Mouse (Mus musculus) lung, postnatal 14 days (tissue): ENCODE measurements at regions not wholly inside any gene's neighbourhood (a gene's known extent, or its start where the extent isn't known, plus 50 kb on each side); places are given as distances from the start of the nearest gene placed in this dataset.

Experiments used
- DNase-seq: peaks from one replicate; pipeline ENCODE4 v3.0.0; 2021

DNA sequence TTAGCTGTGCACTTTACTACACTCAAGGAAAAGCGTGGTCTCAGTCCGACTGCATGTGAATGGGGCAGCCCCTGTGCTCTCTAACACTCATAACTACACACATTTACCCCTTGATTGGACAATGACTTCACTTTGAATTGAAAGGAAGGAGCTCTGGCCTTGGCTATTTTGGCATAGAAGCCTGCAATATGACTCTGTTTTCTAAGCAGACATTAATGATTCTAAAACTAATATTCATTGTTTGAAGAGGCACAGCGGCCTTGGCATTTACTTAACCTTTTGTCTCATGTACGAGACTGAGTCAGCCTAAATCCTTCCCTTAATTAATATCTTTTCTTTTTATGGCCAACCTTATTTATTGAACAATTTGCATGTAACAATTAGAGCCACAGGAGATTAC is 879.9 kb downstream of the 5730522E02Rik start:
- DNase-seq, result no peak

DNA sequence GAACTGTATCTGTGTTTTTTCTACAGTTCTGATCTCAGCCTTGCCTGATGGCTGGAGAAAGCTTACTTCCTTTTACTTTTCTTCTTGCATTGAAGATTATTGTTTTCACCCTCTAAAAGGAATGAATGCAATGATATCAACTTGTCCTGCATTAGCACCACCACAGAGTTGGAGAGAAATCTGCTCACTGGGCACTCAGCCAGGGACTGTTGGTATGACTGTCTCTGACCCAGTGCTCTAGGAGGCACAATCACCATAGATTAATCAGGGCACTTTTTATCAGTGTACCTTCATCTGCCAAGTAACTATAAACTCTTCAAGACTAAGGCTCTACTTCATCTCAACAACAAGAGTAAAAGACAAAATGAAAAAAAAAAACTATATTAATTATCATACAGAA is 888.1 kb downstream of the 5730522E02Rik start:
- no peak for DNase-seq

DNA sequence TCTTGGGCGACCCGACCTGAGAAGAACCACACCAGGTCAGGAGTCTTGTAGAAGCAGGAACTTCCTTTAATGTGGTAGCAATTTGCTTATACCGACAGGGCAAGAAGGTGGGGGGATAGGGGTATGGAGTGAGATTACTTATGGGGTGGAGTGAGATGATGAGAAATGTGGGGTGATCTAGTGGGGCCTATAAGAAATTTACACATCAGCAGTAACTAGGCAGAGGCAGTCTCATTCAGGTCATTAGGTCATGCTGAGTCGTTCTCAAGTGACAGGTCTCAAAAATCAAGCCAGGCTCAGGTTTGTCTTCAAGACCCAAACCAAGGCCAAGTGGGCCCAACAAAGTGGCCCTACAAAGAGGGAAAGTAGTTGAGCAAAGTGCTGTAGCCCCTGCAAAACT is 889.1 kb downstream of the 5730522E02Rik start:
- no peak for DNase-seq

DNA sequence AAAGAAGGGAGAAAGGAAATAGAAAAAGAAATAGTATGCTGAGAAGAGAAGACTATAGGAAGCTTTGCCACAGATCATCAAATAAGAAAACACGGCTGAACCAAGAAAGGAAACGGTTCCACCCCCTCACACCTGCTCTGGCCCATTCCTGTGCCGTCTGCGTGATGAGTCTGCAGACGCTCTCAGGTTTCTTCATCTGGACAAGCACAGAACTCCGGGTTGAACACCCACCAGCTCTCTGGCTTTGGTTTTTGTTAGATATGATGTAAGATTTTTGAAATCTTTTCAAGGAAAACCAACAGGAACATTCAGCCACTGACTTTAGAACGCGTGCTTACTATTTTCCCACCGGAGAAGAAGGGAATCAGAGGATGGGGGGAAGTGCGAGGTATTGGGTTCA is 895.9 kb downstream of the 5730522E02Rik start:
- no peak for DNase-seq

DNA sequence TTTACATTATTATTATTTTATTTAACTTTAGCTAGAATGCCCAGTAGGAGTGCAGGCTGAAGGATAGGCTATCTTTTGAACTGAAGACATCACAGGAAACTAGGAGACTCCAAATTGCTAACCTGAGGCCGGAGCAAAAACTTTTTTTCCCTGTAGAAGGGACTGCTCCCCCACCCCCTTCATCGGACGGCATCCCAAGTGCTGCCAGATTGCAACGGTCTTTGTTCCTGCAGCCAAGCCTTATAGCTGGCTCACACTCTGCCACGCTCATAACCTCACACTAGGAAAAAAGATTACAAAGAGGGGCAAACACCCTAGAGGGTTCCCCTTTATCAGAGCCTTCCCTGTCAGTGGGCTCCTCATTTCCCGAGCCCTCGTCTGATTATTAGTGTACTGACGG is 896.7 kb downstream of the 5730522E02Rik start:
- DNase-seq, result no peak

DNA sequence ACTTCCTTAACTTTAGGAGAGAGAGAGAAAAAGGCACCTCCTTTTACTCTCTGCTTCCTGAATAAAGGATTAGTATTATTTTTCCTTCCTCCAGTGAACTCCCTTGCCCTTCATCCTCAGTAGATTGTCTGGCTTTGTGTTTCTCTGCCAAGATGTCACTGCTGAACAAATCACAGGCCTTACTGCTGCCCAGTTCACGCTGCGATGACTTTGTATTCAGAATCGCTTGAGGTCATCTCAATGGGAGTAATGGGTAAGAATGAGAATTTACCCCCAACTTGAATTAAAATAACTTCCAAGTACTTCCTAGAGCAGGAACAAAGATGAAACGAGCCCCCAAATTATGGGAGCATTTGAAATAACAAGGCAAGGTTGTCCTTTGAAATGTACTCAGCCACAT is 897.3 kb downstream of the 5730522E02Rik start:
- no peak for DNase-seq

DNA sequence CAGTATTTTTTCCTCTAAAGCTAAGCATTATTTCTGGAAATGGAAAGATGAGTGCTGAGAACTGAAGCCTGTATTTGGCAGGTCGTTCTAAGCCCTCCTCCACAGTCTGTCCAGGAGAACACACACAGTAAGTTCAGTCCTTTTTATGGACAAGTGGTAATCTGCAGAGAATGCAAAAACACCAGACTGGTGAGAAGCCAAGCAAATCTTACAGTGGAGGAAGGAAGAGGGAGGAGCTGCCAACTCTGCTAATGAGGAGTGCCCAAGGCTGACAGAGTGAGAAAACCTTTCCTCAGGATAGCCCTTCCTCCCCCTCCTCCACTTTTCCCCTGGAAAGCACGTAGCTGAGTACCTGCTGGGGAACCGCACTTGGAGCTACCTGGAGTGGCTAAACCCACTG is 899.8 kb downstream of the 5730522E02Rik start:
- DNase-seq, result no peak

DNA sequence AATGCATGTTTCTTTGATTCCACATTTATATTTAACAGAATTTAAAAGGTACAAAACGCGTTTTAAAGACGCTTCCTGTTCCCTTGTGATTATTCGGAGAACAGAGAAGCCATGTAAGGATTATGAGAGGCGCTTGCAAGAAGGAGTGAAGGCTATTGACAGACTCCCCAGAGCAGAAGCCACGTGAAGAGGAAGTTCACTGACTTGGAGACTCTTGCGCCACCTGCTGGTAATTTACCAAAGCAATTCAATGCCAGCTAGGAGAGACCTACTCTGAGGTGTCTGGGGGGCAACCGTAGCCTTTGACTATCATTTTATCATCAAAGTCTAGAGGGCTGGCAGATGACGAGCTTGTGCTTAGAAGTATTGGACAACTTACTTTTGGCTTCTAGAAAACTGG is 909.4 kb downstream of the 5730522E02Rik start:
- peak; percentile 78 for DNase-seq

DNA sequence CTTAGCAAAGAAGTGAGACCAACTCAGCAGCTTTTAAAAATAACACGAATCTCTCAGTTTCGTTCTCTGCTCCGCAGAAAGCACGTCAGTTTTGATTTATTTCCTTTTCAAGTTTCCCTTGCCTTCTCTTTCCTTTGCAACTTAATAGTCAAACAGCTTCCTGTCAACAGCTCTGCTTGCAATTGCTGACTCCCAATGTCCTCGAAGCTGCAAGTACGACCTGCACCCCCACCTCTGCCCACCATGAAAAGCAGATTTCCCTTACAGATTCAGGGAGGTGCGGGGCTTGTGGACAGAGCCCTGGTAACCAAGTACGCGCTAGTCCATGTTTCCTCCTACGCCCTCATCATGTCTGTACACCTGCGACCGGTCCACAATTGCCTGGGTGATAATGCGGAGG is 922.2 kb downstream of the 5730522E02Rik start:
- DNase-seq, result no peak

DNA sequence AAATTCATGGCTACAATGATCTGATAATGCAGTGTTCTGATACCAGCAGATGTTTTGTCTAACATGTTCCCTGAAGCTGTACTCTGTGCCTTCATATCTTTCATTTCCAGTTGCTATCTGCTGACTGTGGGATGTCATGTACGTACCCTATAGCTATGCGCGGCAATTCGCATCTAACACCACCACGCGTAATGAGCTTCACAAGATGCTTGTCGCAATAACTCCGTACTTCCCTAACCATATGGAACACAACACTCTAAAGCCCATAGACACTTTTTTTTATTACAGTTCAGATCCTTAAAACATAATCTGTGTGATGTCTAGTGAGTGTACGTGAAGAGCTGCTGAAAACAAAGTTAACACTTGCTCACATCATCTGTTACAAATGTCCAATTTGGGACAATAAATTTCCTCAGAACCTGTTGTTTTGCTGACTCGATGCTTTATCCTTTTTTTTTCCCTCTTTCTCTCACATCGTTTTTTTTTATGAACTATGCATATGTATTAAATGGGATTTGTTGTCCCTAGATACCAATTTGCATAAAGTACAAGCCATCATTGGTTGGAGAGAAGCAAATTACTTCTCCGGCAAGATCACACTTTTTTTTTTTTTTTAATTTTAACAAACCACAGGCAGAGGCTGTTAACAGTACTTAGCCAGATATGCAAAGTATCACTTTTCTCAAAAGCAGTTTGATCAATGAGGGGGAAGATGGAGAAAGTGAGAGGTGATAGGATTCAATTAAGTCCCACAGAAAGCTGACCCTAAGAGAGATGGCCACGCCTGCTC is 922.9 kb downstream of the 5730522E02Rik start:
- no peak for DNase-seq

DNA sequence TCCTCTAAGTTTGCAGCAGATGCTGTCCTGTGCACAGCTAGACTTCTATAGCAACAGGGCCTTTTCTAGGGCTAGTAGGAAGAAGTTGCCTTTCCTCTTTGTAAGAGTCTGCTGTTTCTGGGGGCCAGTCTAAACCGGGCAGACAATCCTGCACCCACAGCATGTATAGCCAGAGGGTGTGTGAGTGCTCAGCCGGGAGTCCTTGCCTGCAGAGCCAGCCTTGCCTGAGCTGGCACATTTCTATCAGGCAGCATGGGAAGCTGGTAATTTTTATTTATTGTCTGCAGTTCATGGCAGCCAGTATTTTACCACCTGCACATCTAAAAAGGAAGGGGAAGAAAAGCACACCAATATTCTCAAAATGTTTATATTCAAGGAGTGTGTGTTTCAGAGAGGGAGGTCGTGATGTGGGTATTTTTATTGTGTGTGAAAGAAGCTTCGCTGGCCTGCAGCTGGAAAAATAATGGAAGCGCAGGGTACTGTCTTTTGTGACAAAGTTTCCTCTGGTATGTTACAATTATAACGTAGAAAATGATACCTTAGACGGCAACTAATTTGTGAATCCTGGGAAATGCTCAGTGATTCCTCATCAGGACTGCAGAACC is 940.5 kb downstream of the 5730522E02Rik start:
- no peak for DNase-seq

DNA sequence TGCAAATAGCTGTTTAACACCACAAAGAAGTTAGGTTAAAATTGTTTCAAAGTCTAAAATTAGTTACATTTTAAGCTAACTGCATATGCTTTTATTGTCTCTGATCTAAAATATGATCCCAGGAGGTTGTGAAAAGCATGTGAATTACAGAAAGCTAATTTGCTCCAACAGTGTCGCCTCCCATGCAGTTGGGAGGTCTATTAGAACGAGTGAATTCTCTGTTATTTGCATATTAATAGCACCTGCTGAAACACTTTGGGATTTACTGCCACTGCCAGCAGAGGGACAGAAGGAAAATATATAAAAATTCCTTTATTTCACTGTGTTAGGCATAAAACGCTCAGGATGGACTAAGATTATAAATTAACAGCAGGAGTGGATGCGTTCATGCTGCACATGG is 947.7 kb downstream of the 5730522E02Rik start:
- DNase-seq, result no peak

DNA sequence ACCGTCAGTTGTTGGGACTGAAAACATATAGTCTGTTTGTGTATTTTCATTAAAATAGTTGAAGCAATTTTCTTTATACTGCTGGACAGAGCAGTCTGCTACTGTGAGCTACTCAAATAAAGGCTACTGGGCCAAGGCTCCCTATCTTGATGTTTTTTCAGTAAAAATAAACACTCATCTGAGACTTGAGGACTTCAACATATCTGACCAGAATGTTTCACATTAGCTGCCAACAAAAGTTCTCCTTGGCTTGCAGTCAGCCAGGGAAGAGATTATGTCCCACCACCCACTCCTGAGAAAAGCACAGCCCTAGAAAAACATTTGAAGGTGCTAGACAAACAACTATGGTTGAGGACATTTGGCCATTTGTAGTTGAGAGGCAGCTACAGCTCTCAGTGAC is 950.9 kb downstream of the 5730522E02Rik start:
- peak; percentile 7 for DNase-seq

DNA sequence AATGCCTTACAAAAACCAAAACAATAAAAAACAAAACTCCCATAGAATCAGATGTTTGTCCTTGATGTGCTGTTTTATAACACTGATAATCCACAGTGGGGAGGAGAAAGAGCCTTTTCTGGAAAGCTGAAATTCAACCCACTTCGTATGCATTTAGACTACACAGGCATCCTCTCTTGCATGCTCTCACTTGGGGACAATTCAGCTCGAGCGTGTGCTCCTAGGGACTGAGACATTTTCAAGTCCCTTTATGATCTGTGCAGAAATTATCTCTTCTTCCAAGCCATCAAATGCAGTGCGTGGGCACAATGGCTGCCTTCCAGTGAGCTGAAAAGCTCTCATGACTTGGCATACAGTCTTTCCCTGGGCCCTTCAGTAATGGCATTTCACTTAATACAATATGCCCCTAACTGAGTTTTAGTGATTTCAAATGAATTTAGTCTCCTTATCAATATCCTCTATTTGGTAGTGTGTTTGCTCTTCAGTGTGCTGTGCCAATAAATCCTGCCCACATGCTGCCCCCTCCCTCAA is 977.1 kb downstream of the 5730522E02Rik start:
- DNase-seq, result no peak
